Mouse (Mus musculus): Measurements from ENCODE around the gene Map4k5.

DNA sequence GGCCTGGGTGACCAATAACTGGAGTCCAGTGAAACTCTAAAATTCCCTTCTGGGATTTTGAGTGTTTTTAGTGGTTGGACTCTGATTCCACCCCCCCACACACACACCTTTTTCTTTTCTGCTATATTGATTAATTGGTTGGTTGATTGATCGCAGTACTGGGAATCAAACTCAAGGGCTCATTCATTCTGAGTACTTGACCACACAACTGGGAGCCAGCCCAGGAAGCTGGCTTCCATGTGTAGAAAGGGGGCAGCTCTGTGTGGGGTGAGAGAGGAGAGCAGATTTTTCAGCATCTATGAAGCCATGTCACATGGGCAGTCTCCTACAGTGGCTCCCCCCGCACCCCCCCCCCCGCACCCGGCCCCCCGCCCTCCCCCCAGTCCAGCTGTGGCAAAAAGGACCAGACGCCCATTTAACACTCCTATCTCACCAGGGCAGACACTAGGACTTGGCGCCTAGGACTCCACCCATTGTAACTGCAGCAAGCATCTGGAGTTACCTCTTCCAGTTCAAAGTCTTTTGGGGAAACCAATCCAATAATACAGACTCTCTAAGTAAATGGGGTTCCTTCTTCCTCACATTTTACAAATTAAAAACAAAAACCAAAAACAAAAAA, 133.6 kb downstream of the Map4k5 start:
- TF ChIP-seq POLR2A (IDR thresholded peaks at IDR 0.05; ENCODE audit: insufficient read depth, low read length) (no peak), CTCF (IDR thresholded peaks at IDR 0.05; ENCODE audit: low read depth, low read length) (no peak), EP300 (IDR thresholded peaks at IDR 0.05; ENCODE audit: insufficient read depth, low read depth, low read length) (no peak)

Measured in ES-Bruce4 (cell line).